Mouse (Mus musculus): ENCODE data around the gene Epn1. TPM values are rescaled to one million over a fixed set of nuclear protein-coding genes. Genes with fewer than 3 reads are reported as not detected.

Epn1 gene
- polyA plus RNA-seq, 1 experiment from 2014 or later = 55.8 TPM

GRCm38 (mm10) chr7:5098769-5099168, 18.7 kb downstream of the Epn1 start:
- ATAC-seq (replicated peaks; ENCODE audit: extremely low read depth, insufficient read depth, low FRiP score) = no peak
- Histone ChIP-seq H3K9me3 (replicated peaks; ENCODE audit: control insufficient read depth, low read length) (no peaks in the 10 kb centered on the region), H3K36me3 (ENCODE audit: control insufficient read depth, insufficient read depth) (peaks cover 48% of the 10 kb centered on the region), H3K27me3 (ENCODE audit: control insufficient read depth, insufficient read depth, low read length) (no peaks in the 10 kb centered on the region), H3K4me3 (ENCODE audit: low read length) (no peak overlapping the region), H3K9ac (ENCODE audit: low read length) (no peak overlapping the region), H3K27ac (ENCODE audit: low read length) (no peak overlapping the region), H3K4me1 (ENCODE audit: control insufficient read depth, insufficient read depth, low read length) (no peaks in the 10 kb centered on the region), H3K4me2 (ENCODE audit: low read depth, low read length) (no peak overlapping the region)
- 77% methylated on average over 5 of the region's 5 CpGs for WGBS

DNA sequence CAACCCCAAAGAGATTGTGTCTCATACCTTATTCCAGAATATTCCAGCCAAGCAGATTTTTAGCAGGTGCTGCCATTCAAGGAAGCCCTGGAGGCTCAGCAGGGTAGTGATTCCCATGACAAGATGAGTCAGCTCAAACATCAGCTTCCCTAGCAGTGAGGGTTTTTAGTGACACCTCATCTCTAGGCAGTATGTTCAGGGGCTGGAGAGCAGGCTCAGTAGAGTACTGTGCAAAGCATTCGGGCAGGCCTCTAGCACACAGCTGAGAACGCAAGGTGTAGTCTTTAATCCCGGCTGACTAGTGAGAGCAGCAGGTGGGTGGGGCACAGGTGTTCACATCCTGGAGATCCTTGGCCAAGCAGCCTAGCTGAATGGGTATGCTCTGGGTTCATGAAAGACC, 19.8 kb downstream of the Epn1 start:
- H3K9me3 ChIP-seq (replicated peaks; ENCODE audit: control insufficient read depth, low read length) = no peaks in the 10 kb centered on the region
- H3K27ac ChIP-seq (ENCODE audit: low read length) = no peak overlapping the region
- peaks cover 38% of the 10 kb centered on the region for H3K36me3 ChIP-seq (ENCODE audit: control insufficient read depth, insufficient read depth)
- no peaks in the 10 kb centered on the region for H3K4me1 ChIP-seq (ENCODE audit: control insufficient read depth, insufficient read depth, low read length)
- H3K4me3 ChIP-seq (ENCODE audit: low read length) = no peak overlapping the region
- no peak overlapping the region for H3K4me2 ChIP-seq (ENCODE audit: low read depth, low read length)
- ATAC-seq (replicated peaks; ENCODE audit: extremely low read depth, insufficient read depth, low FRiP score) = no peak
- H3K9ac ChIP-seq (ENCODE audit: low read length) = no peak overlapping the region
- WGBS = 79% methylated on average over 3 of the region's 3 CpGs
- no peaks in the 10 kb centered on the region for H3K27me3 ChIP-seq (ENCODE audit: control insufficient read depth, insufficient read depth, low read length)

GRCm38 (mm10) chr7:5101066-5101663, 21.1 kb downstream of the Epn1 start:
- H3K27ac ChIP-seq (ENCODE audit: low read length) = no peak overlapping the region
- 79% methylated on average over 10 of the region's 10 CpGs for WGBS

DNA sequence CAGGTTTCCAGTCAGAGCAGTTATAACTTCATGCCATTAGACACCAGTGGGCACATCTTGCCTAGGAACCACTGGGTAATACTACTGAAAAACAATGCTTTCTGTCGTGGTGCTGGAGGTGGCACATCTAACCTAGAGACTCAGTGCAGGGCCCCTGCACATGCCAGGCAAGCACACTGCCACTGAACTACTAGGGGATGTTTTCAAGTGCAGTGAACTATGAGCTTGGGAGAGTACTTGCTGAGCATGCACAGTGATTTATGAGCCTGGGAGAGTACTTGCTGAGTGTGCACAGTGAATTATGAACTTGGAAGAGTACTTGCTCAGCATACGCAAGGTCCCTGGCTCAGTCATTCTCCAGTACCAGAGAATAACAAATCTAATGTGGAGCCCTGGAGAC, 22.5 kb downstream of the Epn1 start:
- H3K27me3 ChIP-seq (ENCODE audit: control insufficient read depth, insufficient read depth, low read length) = no peaks in the 10 kb centered on the region
- ATAC-seq (replicated peaks; ENCODE audit: extremely low read depth, insufficient read depth, low FRiP score) = no peak

More at GRCm38 (mm10) chr7:5101066-5101663, 21.1 kb downstream of the Epn1 start:
- Histone ChIP-seq H3K9ac (ENCODE audit: low read length) (no peak overlapping the region), H3K9me3 (replicated peaks; ENCODE audit: control insufficient read depth, low read length) (no peaks in the 10 kb centered on the region), H3K27me3 (ENCODE audit: control insufficient read depth, insufficient read depth, low read length) (no peaks in the 10 kb centered on the region), H3K4me2 (ENCODE audit: low read depth, low read length) (no peak overlapping the region), H3K4me1 (ENCODE audit: control insufficient read depth, insufficient read depth, low read length) (no peaks in the 10 kb centered on the region), H3K36me3 (ENCODE audit: control insufficient read depth, insufficient read depth) (peaks cover 25% of the 10 kb centered on the region), H3K4me3 (ENCODE audit: low read length) (no peak overlapping the region)
- ATAC-seq (replicated peaks; ENCODE audit: extremely low read depth, insufficient read depth, low FRiP score) = no peak

DNA sequence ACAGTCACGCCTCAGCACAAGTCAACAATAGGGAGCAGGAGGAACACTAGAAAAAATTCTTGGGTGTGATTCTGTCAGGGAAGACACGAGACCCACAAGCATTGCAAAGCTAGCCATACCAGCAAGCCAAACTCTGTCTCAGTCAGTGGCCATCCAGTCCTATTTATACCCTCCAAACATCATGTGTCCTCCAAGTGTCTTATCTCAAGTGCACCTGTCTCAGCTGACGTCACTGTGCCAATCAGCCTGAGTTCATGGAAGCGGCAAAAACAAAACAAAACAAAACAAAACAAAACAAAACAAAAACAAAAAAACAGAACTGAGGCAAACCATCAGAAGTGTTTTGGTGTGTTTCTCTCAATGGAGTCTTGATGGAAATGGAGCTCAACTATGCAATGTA, 28.2 kb downstream of the Epn1 start:
- H3K36me3 ChIP-seq (ENCODE audit: control insufficient read depth, insufficient read depth) = no peaks in the 10 kb centered on the region
- H3K27ac ChIP-seq (ENCODE audit: low read length) = no peak overlapping the region
- no peaks in the 10 kb centered on the region for H3K4me1 ChIP-seq (ENCODE audit: control insufficient read depth, insufficient read depth, low read length)
- H3K9ac ChIP-seq (ENCODE audit: low read length) = no peak overlapping the region
- no peak overlapping the region for H3K4me3 ChIP-seq (ENCODE audit: low read length)
- no peaks in the 10 kb centered on the region for H3K27me3 ChIP-seq (ENCODE audit: control insufficient read depth, insufficient read depth, low read length)
- no peak overlapping the region for H3K4me2 ChIP-seq (ENCODE audit: low read depth, low read length)
- H3K9me3 ChIP-seq (replicated peaks; ENCODE audit: control insufficient read depth, low read length) = no peaks in the 10 kb centered on the region
- no peak for ATAC-seq (replicated peaks; ENCODE audit: extremely low read depth, insufficient read depth, low FRiP score)
- WGBS = 54% methylated on average over 4 of the region's 4 CpGs

More for the DNA sequence above, 22.5 kb downstream of the Epn1 start:
- Histone ChIP-seq H3K9ac (ENCODE audit: low read length) (no peak overlapping the region), H3K4me1 (ENCODE audit: control insufficient read depth, insufficient read depth, low read length) (no peaks in the 10 kb centered on the region), H3K4me3 (ENCODE audit: low read length) (no peak overlapping the region), H3K36me3 (ENCODE audit: control insufficient read depth, insufficient read depth) (peaks cover 13% of the 10 kb centered on the region), H3K4me2 (ENCODE audit: low read depth, low read length) (no peak overlapping the region), H3K9me3 (replicated peaks; ENCODE audit: control insufficient read depth, low read length) (no peaks in the 10 kb centered on the region), H3K27ac (ENCODE audit: low read length) (no peak overlapping the region)
- WGBS = 83% methylated on average over 2 of the region's 2 CpGs

- 74% methylated on average over 8 of the region's 8 CpGs for WGBS
- Histone ChIP-seq H3K9ac (ENCODE audit: low read length) (no peak overlapping the region), H3K4me1 (ENCODE audit: control insufficient read depth, insufficient read depth, low read length) (no peaks in the 10 kb centered on the region), H3K4me3 (ENCODE audit: low read length) (no peak overlapping the region), H3K27me3 (ENCODE audit: control insufficient read depth, insufficient read depth, low read length) (no peaks in the 10 kb centered on the region), H3K36me3 (ENCODE audit: control insufficient read depth, insufficient read depth) (no peaks in the 10 kb centered on the region), H3K27ac (ENCODE audit: low read length) (no peak overlapping the region), H3K9me3 (replicated peaks; ENCODE audit: control insufficient read depth, low read length) (no peaks in the 10 kb centered on the region), H3K4me2 (ENCODE audit: low read depth, low read length) (no peak overlapping the region)
- ATAC-seq (replicated peaks; ENCODE audit: extremely low read depth, insufficient read depth, low FRiP score) = no peak
These were observed 29.3 kb downstream of the Epn1 start for GRCm38 (mm10) chr7:5109301-5109700.

- Histone ChIP-seq H3K4me3 (ENCODE audit: low read length) (no peak overlapping the region), H3K27me3 (ENCODE audit: control insufficient read depth, insufficient read depth, low read length) (no peaks in the 10 kb centered on the region), H3K9me3 (replicated peaks; ENCODE audit: control insufficient read depth, low read length) (no peaks in the 10 kb centered on the region), H3K4me2 (ENCODE audit: low read depth, low read length) (no peak overlapping the region), H3K4me1 (ENCODE audit: control insufficient read depth, insufficient read depth, low read length) (no peaks in the 10 kb centered on the region), H3K36me3 (ENCODE audit: control insufficient read depth, insufficient read depth) (no peaks in the 10 kb centered on the region), H3K27ac (ENCODE audit: low read length) (no peak overlapping the region), H3K9ac (ENCODE audit: low read length) (no peak overlapping the region)
- 29% methylated on average over 3 of the region's 3 CpGs for whole genome bisulfite sequencing
- no peak for ATAC-seq (replicated peaks; ENCODE audit: extremely low read depth, insufficient read depth, low FRiP score)
These were observed 32.7 kb downstream of the Epn1 start for GRCm38 (mm10) chr7:5112701-5113100.

DNA sequence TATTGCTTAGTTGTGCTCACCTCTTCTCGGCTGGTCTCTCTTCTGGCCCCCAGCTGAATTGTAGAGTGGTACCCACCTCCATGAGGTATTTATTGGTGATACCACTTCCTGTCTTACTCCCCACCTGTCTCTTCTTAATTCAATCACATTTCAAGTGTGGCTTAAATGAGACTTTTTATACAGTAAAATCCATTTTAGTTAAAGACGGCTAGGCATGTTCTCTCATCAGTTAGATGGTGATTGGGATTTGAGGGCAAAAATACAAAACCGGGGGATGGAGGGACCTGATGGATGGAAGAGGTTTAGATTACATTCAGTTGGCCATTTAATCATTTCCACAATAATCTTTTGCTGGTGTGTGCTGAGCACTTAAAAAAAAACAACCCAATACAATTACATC, 36.8 kb downstream of the Epn1 start, which contains the start of gene Rfpl4:
Gene Rfpl4 (minus strand): TSS at position 101 of the 400 bp plus-strand sequence.
- no peak within 1 kb of the TSS for H3K9ac ChIP-seq (ENCODE audit: low read length)
- no peak within 1 kb of the TSS for H3K4me2 ChIP-seq (ENCODE audit: low read depth, low read length)
- WGBS = 81% methylated on average over 3 of the region's 3 CpGs
- H3K4me1 ChIP-seq (ENCODE audit: control insufficient read depth, insufficient read depth, low read length) = no peaks in the 10 kb centered on the region
- H3K27me3 ChIP-seq (ENCODE audit: control insufficient read depth, insufficient read depth, low read length) = no peaks in the 10 kb centered on the region
- H3K27ac ChIP-seq (ENCODE audit: low read length) = no peak within 1 kb of the TSS
- no peak within 1 kb of the TSS for H3K4me3 ChIP-seq (ENCODE audit: low read length)
- no peak for ATAC-seq (replicated peaks; ENCODE audit: extremely low read depth, insufficient read depth, low FRiP score)
- H3K9me3 ChIP-seq (replicated peaks; ENCODE audit: control insufficient read depth, low read length) = no peaks in the 10 kb centered on the region
- no peaks in the 10 kb centered on the region for H3K36me3 ChIP-seq (ENCODE audit: control insufficient read depth, insufficient read depth)

DNA sequence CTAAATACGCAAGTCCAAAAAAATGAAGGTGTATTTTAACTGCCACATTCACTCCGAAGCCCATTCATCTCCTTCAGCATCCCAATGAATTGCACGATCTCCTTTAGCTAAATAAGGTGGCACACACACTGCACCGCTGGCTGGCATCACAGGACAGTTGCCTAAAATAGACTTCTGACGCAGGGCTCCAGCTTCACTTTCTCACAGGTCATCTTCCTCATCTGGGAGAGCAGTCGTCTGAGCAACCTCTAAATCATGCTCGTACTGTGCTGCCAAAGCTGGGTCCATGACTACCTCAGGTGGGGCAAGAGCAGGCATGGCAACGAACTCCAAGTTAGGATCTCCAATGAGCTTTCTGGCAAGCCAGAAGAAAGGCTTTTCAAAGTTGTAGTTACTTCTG, 45.0 kb downstream of the Epn1 start:
- Histone ChIP-seq H3K9ac (ENCODE audit: low read length) (no peak overlapping the region), H3K27ac (ENCODE audit: low read length) (no peak overlapping the region), H3K9me3 (replicated peaks; ENCODE audit: control insufficient read depth, low read length) (no peaks in the 10 kb centered on the region), H3K4me2 (ENCODE audit: low read depth, low read length) (peak overlapping the region; percentile 61), H3K4me1 (ENCODE audit: control insufficient read depth, insufficient read depth, low read length) (peaks cover 4% of the 10 kb centered on the region; the same call in 1 of the 2 replicates), H3K27me3 (ENCODE audit: control insufficient read depth, insufficient read depth, low read length) (no peaks in the 10 kb centered on the region), H3K4me3 (ENCODE audit: low read length) (no peak overlapping the region), H3K36me3 (ENCODE audit: control insufficient read depth, insufficient read depth) (no peaks in the 10 kb centered on the region)
- ATAC-seq (replicated peaks; ENCODE audit: extremely low read depth, insufficient read depth, low FRiP score) = 0 out of 2 replicates have a peak, but pooled peaks have one; percentile 23
- WGBS = 68% methylated on average over 8 of the region's 8 CpGs

All from heart, embryonic 16.5 days (tissue).